8 mouse cellular contexts compared by ENCODE assay signal in the genomic region with DNA sequence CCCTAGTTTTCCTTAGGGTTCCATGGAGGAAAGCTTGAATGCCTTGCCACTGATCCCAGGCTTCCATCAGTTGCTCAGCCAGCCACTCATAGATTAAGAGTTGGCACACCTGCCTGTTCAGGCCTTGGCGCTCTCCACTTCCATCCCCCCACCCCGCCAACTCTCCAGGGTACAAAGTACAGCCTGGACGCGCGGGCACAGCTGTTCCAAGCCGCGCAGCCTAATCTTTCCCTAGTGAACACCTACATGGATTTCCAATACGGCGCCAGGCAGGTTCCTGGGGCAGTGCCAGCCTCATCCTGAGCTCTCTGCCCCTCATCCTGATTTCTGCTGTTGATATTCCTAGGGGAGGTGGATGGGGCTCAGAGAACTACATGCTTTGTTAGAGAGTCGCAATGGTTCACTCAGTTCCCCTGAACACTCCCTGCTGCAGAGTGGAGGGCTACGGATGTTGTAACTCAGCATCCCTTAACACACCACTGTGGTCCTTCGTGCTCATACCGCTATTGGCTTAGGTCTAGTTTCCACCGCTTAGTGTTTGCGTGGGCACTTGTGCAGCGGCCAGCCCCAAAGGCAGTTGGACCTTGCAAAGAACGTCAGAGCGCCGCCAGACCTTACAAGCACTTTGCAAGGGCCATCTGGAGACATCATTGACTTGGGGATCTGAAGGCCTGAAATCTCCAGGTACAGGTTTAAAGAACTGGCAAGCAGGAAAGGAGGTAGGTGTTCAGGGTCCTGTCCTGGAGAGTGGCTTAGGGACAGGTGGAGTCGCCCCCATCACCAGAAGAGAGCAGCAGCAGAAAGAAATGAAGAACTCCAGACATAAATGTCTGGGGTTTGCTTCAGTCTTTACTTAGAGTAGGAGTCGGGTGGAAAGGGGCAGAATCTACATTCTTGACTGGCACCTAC. TPM values are rescaled to one million over a fixed set of nuclear protein-coding genes. Genes with fewer than 3 reads are reported as not detected.
DNase-seq lines count a peak whose midpoint lies in the region; ATAC-seq lines count a peak whose summit lies in the region.

A gene (plus strand): TSS at position 610 of the 909 bp plus-strand sequence.

- H3K9ac ChIP-seq in heart, embryonic 16.5 days (ENCODE audit: low read length) = no peak within 1 kb of the TSS
- H3K9ac ChIP-seq in embryonic facial prominence, embryonic 15.5 days = no peak within 1 kb of the TSS
- H3K9ac ChIP-seq in kidney, embryonic 16.5 days (replicated peaks; ENCODE audit: low read length) = peak within 1 kb of the TSS; percentile 28
- no peak within 1 kb of the TSS for H3K9ac ChIP-seq in liver, embryonic 16.5 days (ENCODE audit: low read depth, low read length)

- ATAC-seq in heart, embryonic 16.5 days (replicated peaks; ENCODE audit: extremely low read depth, insufficient read depth, low FRiP score) = no peak
- no peak for ATAC-seq in embryonic facial prominence, embryonic 15.5 days (ENCODE audit: insufficient number of reproducible peaks, low FRiP score, low TSS enrichment, low read depth)
- no peak for ATAC-seq in kidney, embryonic 16.5 days (ENCODE audit: low FRiP score, low TSS enrichment)
- ATAC-seq in liver, embryonic 16.5 days (ENCODE audit: low read depth) = no peak

- H3K4me3 ChIP-seq in heart, embryonic 16.5 days (ENCODE audit: low read length) = peak within 1 kb of the TSS; percentile 48
- H3K4me3 ChIP-seq in embryonic facial prominence, embryonic 15.5 days (replicated peaks) = peak within 1 kb of the TSS; percentile 44
- H3K4me3 ChIP-seq in kidney, embryonic 16.5 days (ENCODE audit: low read length) = peak within 1 kb of the TSS; percentile 51
- H3K4me3 ChIP-seq in liver, embryonic 16.5 days (ENCODE audit: low read depth, low read length) = no peak within 1 kb of the TSS

- H3K27ac ChIP-seq in heart, embryonic 16.5 days (ENCODE audit: low read length) = no peak within 1 kb of the TSS
- no peak within 1 kb of the TSS for H3K27ac ChIP-seq in embryonic facial prominence, embryonic 15.5 days (replicated peaks)
- no peak within 1 kb of the TSS for H3K27ac ChIP-seq in kidney, embryonic 16.5 days (ENCODE audit: low read length)
- no peak within 1 kb of the TSS for H3K27ac ChIP-seq in liver, embryonic 16.5 days (ENCODE audit: low read length)

- DNase-seq in heart, postnatal 10 days = no peak
- no peak for DNase-seq in ovary, postnatal 36 days (ENCODE audit: low spot score)
- DNase-seq in adrenal gland, postnatal 4 days (ENCODE audit: low spot score in 2 of 2) = no peak
- DNase-seq in adrenal gland, adult 8-10 months = no peak

- peaks cover 40% of the 10 kb centered on the region for H3K27me3 ChIP-seq in heart, embryonic 16.5 days (ENCODE audit: control insufficient read depth, insufficient read depth, low read length)
- H3K27me3 ChIP-seq in embryonic facial prominence, embryonic 15.5 days = peaks cover 53% of the 10 kb centered on the region
- peaks cover 38% of the 10 kb centered on the region for H3K27me3 ChIP-seq in kidney, embryonic 16.5 days (ENCODE audit: insufficient read depth, low read length)
- H3K27me3 ChIP-seq in liver, embryonic 16.5 days (ENCODE audit: control insufficient read depth, insufficient read depth, low read depth, low read length) = peaks cover 31% of the 10 kb centered on the region

- WGBS in heart, embryonic 16.5 days = 19% methylated on average over 21 of the region's 21 CpGs
- WGBS in embryonic facial prominence, embryonic 15.5 days = 16% methylated on average over 21 of the region's 21 CpGs
- 24% methylated on average over 21 of the region's 21 CpGs for WGBS in kidney, embryonic 16.5 days
- WGBS in liver, embryonic 16.5 days (ENCODE audit: insufficient replicate concordance) = 25% methylated on average over 21 of the region's 21 CpGs

- H3K4me1 ChIP-seq in heart, embryonic 16.5 days (ENCODE audit: control insufficient read depth, insufficient read depth, low read length) = peaks cover 16% of the 10 kb centered on the region
- H3K4me1 ChIP-seq in embryonic facial prominence, embryonic 15.5 days = peaks cover 28% of the 10 kb centered on the region
- H3K4me1 ChIP-seq in kidney, embryonic 16.5 days (ENCODE audit: insufficient read depth, low read length) = peaks cover 30% of the 10 kb centered on the region
- no peaks in the 10 kb centered on the region for H3K4me1 ChIP-seq in liver, embryonic 16.5 days (ENCODE audit: control insufficient read depth, low read depth, low read length)

- H3K9me3 ChIP-seq in heart, embryonic 16.5 days (replicated peaks; ENCODE audit: control insufficient read depth, low read length) = no peaks in the 10 kb centered on the region
- no peaks in the 10 kb centered on the region for H3K9me3 ChIP-seq in embryonic facial prominence, embryonic 15.5 days (replicated peaks)
- no peaks in the 10 kb centered on the region for H3K9me3 ChIP-seq in kidney, embryonic 16.5 days (ENCODE audit: low read length)
- H3K9me3 ChIP-seq in liver, embryonic 16.5 days (replicated peaks; ENCODE audit: control insufficient read depth, low read length) = no peaks in the 10 kb centered on the region

- H3K4me2 ChIP-seq in heart, embryonic 16.5 days (ENCODE audit: low read depth, low read length) = peak within 1 kb of the TSS; percentile 73
- peak within 1 kb of the TSS; percentile 88 for H3K4me2 ChIP-seq in embryonic facial prominence, embryonic 15.5 days (replicated peaks)
- peak within 1 kb of the TSS; percentile 85 for H3K4me2 ChIP-seq in kidney, embryonic 16.5 days (replicated peaks; ENCODE audit: low read depth, low read length)
- 0 out of 2 replicates have a peak within 1 kb of the TSS, but pooled peaks have one; percentile 6 for H3K4me2 ChIP-seq in liver, embryonic 16.5 days (ENCODE audit: low read depth, low read length)

- intact Hi-C loops in heart, postnatal 10 days (cut with DNase I) = loop anchor here (5.0 kb wide), 2 partner anchors 426 to 591 kb away; no protein-coding TSS in a partner anchor

- H3K36me3 ChIP-seq in heart, embryonic 16.5 days (ENCODE audit: control insufficient read depth, insufficient read depth) = no peaks in the 10 kb centered on the region
- no peaks in the 10 kb centered on the region for H3K36me3 ChIP-seq in embryonic facial prominence, embryonic 15.5 days
- no peaks in the 10 kb centered on the region for H3K36me3 ChIP-seq in kidney, embryonic 16.5 days (ENCODE audit: insufficient read depth, low read length)
- H3K36me3 ChIP-seq in liver, embryonic 16.5 days (ENCODE audit: control insufficient read depth, insufficient read depth) = no peaks in the 10 kb centered on the region

RNA-seq across cellular contexts. Expression of the gene that starts here (rescaled TPM):
- 0.25 and 0.29 TPM in 2 replicates for polyA plus RNA-seq in heart, embryonic 16.5 days (2015; fragmentation: Nextera tagmentation; extraction: Ambion mirVana)
- under 1 TPM in 1 of 2 experiments, not detected in 1; 0.17 TPM for total RNA-seq in heart, postnatal 10 days (2021)
- 0.89 and 0.95 TPM in 2 replicates for polyA plus RNA-seq in embryonic facial prominence, embryonic 15.5 days (2015; fragmentation: Nextera tagmentation; extraction: Ambion mirVana)
- 0.67 and 1.3 TPM in 2 replicates for polyA plus RNA-seq in kidney, embryonic 16.5 days (2015; fragmentation: Nextera tagmentation; extraction: Ambion mirVana)
- not detected in 2 replicates for polyA plus RNA-seq in liver, embryonic 16.5 days (2015; fragmentation: Nextera tagmentation; extraction: Ambion mirVana)
- total RNA-seq in adrenal gland, postnatal 4 days (2021) = under 1 TPM; 0.34 to 0.56 TPM
- under 1 TPM in 1 of 4 experiments, not detected in 3; 0.29 TPM for total RNA-seq in adrenal gland, adult 8-10 months (2022)

Comparison
In these comparisons a context has a peak if more than half of its experiments do, and no peak if none do; other contexts are left out.
1. H3K4me2 ChIP-seq: peak in every context shown above with its lines; median percentile 88 in embryonic facial prominence, embryonic 15.5 days; 85 in kidney, embryonic 16.5 days; 73 in heart, embryonic 16.5 days; 6 in liver, embryonic 16.5 days.